Mouse (Mus musculus) 3134 (cell line): Measurements from ENCODE around the gene Baz1a.

Experiments used
- DNase-seq: peaks from one replicate; pipeline ENCODE4 v3.0.0-alpha.2; 2011; ENCODE audit warnings: low spot score; ENCODE audit not compliant: insufficient read length; ENCODE audit errors: extremely low read depth

Baz1a gene

GRCm38 (mm10) chr12:54862606-54863535 is 151.3 kb downstream of the Baz1a start, which contains the start of gene Cfl2:
Cfl2 (minus strand) TSS chr12:54862877.
- peak; percentile 83 for DNase-seq

GRCm38 (mm10) chr12:54861991-54862605 is 152.1 kb downstream of the Baz1a start:
- DNase-seq = no peak

GRCm38 (mm10) chr12:54859531-54859930 is 154.6 kb downstream of the Baz1a start:
- no peak for DNase-seq

- no peak for DNase-seq
Observed at GRCm38 (mm10) chr12:54850551-54850950, 163.6 kb downstream of the Baz1a start.

GRCm38 (mm10) chr12:54844415-54844814 is 169.7 kb downstream of the Baz1a start:
- DNase-seq = no peak
